Mouse (Mus musculus) midbrain, embryonic 11.5 days (tissue): ENCODE data around the gene Atp11a. TPM values are rescaled to one million over a fixed set of nuclear protein-coding genes. Genes with fewer than 3 reads are reported as not detected.

Experiments used
- ATAC-seq: fragments of 200-750 bp; cut with Nextera tagmentation; 2 replicates; pipeline ENCODE4 v1.8.0; 2017; ENCODE audit warnings: moderate TSS enrichment, moderate library complexity; ENCODE audit not compliant: low FRiP score
- DNase-seq: peaks from one replicate; pipeline ENCODE4 v3.0.0; 2015; ENCODE audit warnings: low spot score; ENCODE audit errors: missing footprints
- H3K27ac ChIP-seq: fragments of 300-500 bp; sonication (generic); 2 replicates; pipeline ENCODE4 v1.5.1; 2014; ENCODE audit warnings: low read depth, low read length
- H3K27me3 ChIP-seq: fragments of 300-500 bp; sonication (generic); 2 replicates; pipeline ENCODE4 v1.6.1; 2014; ENCODE audit warnings: mild to moderate bottlenecking, low read length, moderate library complexity, mixed read lengths; ENCODE audit not compliant: control insufficient read depth, insufficient read depth
- H3K36me3 ChIP-seq: fragments of 300-500 bp; sonication (generic); 2 replicates; pipeline ENCODE4 v1.6.1; 2014; ENCODE audit warnings: mild to moderate bottlenecking, low read length, moderate library complexity, mixed read lengths; ENCODE audit not compliant: control insufficient read depth, insufficient read depth
- H3K4me1 ChIP-seq: fragments of 300-500 bp; sonication (generic); 2 replicates; pipeline ENCODE4 v1.6.1; 2014; ENCODE audit warnings: low read length; ENCODE audit not compliant: control insufficient read depth, insufficient read depth
- H3K4me2 ChIP-seq: fragments of 300-500 bp; sonication (generic); 2 replicates; pipeline ENCODE4 v1.6.1; 2014; ENCODE audit warnings: mild to moderate bottlenecking, moderate library complexity
- H3K4me3 ChIP-seq: fragments of 300-500 bp; sonication (generic); 2 replicates; pipeline ENCODE4 v1.5.1; 2014; ENCODE audit warnings: low read depth, low read length
- H3K9ac ChIP-seq: fragments of 300-500 bp; sonication (generic); 2 replicates; pipeline ENCODE4 v1.6.1; 2014; ENCODE audit warnings: low read length
- H3K9me3 ChIP-seq: fragments of 300-500 bp; sonication (generic); 2 replicates; pipeline ENCODE4 v1.6.1; 2016; ENCODE audit warnings: low read length; ENCODE audit not compliant: control insufficient read depth
- WGBS: fragments of 180-500 bp; shearing (Covaris S2); extraction: QIAGEN DNeasy Blood & Tissue Kit; methylation state at CpG from one replicate; pipeline ENCODE4 v1.1.7; 2014; 5-methylcytosine and 5-hydroxymethylcytosine counted together
- polyA plus RNA-seq: library from polyadenylated mRNA; unstranded; fragments of >200 nt; fragmentation: Nextera tagmentation; extraction: Ambion mirVana; gene quantifications from 2 replicates; pipeline ENCODE4 v1.2.1, GENCODE M21; 2014

Gene Atp11a
- polyA plus RNA-seq, 1 experiment from 2014 or later, result 10.0 TPM

DNA sequence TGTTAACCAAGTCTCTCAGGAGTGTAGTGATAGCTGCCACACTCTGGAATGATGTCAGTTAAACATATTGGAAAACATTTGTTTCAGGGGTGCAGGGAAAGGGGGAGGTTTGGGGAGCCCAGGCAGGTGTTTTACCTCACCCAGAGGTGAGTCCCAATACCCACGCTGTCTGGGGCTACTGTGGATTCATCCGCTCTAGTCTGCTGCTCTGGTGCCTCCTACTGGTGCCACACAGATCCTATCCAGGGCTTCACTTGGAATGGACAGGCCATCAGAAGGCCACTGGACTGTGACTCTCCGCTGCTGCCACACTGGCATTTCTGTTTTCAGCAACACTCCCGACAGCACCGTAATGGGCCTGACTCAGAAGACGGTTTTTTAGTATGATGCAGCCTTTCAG lies 109.0 kb downstream of the Atp11a start:
- Histone ChIP-seq H3K36me3 (0 out of 2 replicates have a peak, but pooled peaks cover 2% of the 10 kb centered on the region), H3K9ac (no peak overlapping the region), H3K4me3 (no peak overlapping the region), H3K27ac (no peak overlapping the region), H3K4me2 (no peak overlapping the region), H3K9me3 (no peaks in the 10 kb centered on the region), H3K27me3 (no peaks in the 10 kb centered on the region), H3K4me1 (peaks cover 4% of the 10 kb centered on the region)
- peak; percentile 75 for DNase-seq
- no peak for ATAC-seq
- 60% methylated on average over 6 of the region's 6 CpGs for WGBS

DNA sequence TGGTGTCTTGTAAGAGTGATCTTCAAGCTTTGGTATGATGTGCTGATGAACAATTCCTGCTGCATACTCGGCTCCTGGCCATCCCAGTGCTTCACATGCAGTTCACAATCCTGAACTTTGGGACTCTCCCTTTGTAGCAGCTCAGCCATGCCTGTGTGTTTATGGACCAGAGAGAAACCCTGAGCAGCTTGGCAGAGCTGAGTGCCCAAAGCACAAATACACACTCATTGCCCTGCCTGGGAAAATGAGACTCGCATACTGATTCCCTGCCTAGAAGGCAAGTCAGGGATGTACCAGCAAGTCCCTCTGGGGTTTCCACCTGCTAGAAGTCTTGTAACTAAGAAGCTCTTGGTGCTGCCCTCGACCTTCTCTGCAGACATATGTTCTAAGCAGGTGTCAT lies 112.8 kb downstream of the Atp11a start:
- peaks cover 29% of the 10 kb centered on the region for H3K4me1 ChIP-seq
- no peak for DNase-seq
- no peak for ATAC-seq
- H3K27ac ChIP-seq, result no peak overlapping the region
- no peak overlapping the region for H3K9ac ChIP-seq
- H3K9me3 ChIP-seq, result no peaks in the 10 kb centered on the region
- no peaks in the 10 kb centered on the region for H3K36me3 ChIP-seq
- WGBS, result 84% methylated on average over 3 of the region's 3 CpGs
- H3K27me3 ChIP-seq, result no peaks in the 10 kb centered on the region
- no peak overlapping the region for H3K4me2 ChIP-seq
- no peak overlapping the region for H3K4me3 ChIP-seq

DNA sequence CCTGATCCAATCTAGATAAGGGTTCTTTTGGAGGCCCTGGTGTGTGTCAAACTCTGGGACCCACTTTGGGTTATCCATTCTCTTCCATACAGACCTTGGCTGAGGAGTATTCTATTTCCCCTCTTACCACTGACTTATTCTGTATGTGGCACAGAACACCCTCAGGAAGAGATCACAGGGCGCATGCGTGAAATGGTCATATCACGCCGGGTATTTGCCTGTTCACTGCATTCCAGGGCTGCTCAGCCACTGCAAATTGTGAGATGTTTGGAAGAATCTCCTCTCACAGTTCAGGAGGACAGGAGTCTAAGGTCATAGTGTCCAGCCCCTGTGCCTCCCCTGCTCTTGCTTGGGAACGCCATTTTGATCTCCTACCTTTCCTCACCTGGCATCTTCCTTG lies 113.8 kb downstream of the Atp11a start:
- H3K9me3 ChIP-seq, result no peaks in the 10 kb centered on the region
- H3K27ac ChIP-seq, result peak overlapping the region; percentile 90; the same call in 1 of the 2 replicates
- ATAC-seq, result no peak
- no peak overlapping the region for H3K4me3 ChIP-seq
- peaks cover 35% of the 10 kb centered on the region for H3K4me1 ChIP-seq
- H3K9ac ChIP-seq, result peak overlapping the region; percentile 60; the same call in 1 of the 2 replicates
- WGBS, result 86% methylated on average over 5 of the region's 5 CpGs
- H3K36me3 ChIP-seq, result no peaks in the 10 kb centered on the region
- H3K4me2 ChIP-seq, result no peak overlapping the region
- no peaks in the 10 kb centered on the region for H3K27me3 ChIP-seq
- no peak for DNase-seq

DNA sequence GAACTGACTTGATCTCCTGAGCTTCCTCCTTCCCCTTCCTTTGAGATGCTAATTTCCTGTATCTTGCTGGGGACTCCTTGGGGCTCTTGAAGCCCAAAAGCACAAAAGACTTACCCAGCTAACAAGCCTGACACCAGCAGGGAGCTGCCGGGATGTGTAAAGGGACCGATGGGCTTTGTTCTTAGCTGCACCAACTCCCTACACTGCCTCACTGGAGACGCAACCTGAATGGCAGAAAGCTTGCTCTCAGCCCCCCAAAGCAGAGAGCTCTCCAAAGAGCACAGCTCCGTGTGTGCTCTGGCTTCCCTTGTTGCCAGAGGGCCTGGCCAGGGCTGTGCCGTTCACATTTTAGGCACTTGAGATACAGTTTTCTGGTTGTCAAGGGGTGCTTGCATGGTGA lies 114.6 kb downstream of the Atp11a start:
- DNase-seq, result peak; percentile 93
- H3K9me3 ChIP-seq, result no peaks in the 10 kb centered on the region
- no peaks in the 10 kb centered on the region for H3K36me3 ChIP-seq
- peak; percentile 65 for ATAC-seq
- H3K9ac ChIP-seq, result peak overlapping the region; percentile 60
- peak overlapping the region; percentile 30 for H3K4me2 ChIP-seq
- peak overlapping the region; percentile 90 for H3K27ac ChIP-seq
- no peak overlapping the region for H3K4me3 ChIP-seq
- no peaks in the 10 kb centered on the region for H3K27me3 ChIP-seq
- WGBS, result 3% methylated on average over 5 of the region's 5 CpGs
- peaks cover 42% of the 10 kb centered on the region for H3K4me1 ChIP-seq

DNA sequence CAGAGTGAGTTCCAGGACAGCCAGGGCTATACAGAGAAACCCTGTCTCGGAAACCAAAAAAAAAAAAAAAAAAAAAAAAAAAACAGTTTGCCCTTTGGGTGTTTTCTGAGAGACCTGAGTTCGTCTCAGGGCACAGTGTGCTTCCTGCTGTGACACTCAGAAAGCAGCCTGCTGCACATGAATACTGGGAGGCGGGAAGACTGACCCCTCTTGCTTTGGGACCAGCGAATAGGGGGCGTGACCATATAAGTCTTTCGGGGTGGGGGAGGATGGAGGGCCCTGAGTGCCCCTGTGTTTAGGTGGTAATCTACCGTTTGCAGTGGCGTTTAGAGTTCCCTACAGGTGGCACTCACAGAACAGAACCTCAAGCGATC lies 116.2 kb downstream of the Atp11a start:
- Histone ChIP-seq H3K27me3 (no peaks in the 10 kb centered on the region), H3K4me1 (peaks cover 42% of the 10 kb centered on the region), H3K4me3 (peak overlapping the region; percentile 56), H3K36me3 (no peaks in the 10 kb centered on the region), H3K9me3 (no peaks in the 10 kb centered on the region), H3K27ac (peak overlapping the region; percentile 35; the same call in 1 of the 2 replicates), H3K9ac (peak overlapping the region; percentile 77), H3K4me2 (peak overlapping the region; percentile 88)
- WGBS, result 6% methylated on average over 8 of the region's 9 CpGs
- DNase-seq, result no peak
- peak; percentile 8 for ATAC-seq

DNA sequence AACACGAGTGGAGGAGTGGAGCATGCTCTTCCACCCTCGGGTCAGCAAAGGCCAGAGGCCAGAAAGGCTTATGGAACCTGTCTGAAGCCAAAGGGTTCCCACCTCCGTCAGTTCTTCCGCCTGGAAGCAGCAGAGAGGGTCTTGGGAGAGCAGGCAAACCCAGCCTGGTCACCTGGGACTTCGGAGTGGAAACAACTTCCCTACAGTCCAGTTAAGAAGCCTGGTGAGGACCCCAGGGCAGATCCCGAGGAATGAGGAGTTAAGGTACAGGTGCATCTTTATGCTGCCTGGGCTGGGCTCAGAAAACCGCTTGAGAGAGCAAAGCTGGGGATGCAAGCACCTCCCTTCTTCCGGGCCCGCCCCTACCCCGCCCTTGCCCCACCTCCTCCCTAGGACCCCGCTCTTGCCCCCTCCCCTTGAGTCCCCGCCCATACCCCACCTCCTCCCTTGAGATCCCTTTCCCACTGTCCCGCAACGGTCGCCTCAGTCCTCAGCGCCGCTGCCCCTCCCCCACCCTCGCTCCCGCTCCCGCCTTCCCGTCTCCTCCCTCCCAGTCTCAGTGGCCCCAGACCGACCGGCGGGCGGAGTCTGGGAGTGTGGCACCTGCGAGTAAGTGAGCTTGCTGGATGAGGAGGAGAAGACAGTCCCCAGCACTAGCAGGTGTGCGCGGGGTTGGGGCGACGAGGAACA lies 116.7 kb downstream of the Atp11a start, which contains the start of gene Mcf2l:
TSS of gene Mcf2l (plus strand) at position 450 of the 690 bp plus-strand sequence.
- H3K4me1 ChIP-seq, result peaks cover 42% of the 10 kb centered on the region
- under 1% methylated on average over 27 of the region's 30 CpGs for WGBS

DNA sequence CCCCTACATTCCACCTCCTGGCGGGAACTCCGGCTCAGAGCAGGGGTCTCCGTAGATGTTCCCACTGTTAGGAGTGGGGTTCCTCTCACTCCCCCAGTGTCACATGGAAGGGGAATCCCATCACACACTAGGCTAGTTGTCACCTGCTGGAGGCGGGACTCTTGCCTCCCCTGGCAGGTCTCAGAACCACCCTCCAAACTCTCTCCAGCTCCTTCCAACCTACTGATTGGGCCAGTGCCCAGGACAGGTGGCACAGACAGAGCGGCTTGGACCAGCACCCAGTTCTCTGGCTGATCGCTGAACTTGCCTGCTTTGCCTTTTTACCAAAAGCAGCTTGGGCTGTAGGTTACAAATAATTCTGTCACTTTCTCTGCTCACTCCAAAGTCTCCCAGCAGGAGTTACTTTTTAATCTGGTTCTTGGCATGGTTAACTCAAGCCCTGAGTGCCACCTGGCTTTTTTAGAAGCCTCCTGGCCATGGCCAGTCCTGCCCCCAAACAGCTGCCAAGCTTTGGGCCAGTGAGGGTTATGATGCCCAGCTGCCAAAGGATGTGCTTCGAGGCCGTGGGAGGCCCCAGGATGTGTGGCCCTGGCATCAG lies 117.5 kb downstream of the Atp11a start:
- 21% methylated on average over 8 of the region's 8 CpGs for WGBS
- Histone ChIP-seq H3K4me3 (peak overlapping the region; percentile 56), H3K27me3 (no peaks in the 10 kb centered on the region), H3K4me1 (peaks cover 42% of the 10 kb centered on the region), H3K9me3 (no peaks in the 10 kb centered on the region), H3K9ac (peak overlapping the region; percentile 77), H3K36me3 (no peaks in the 10 kb centered on the region), H3K27ac (no peak overlapping the region; the same call in 1 of the 2 replicates), H3K4me2 (peak overlapping the region; percentile 88)
- DNase-seq, result peak; percentile 89
- peak; percentile 36 for ATAC-seq

More for the DNA sequence above, 116.7 kb downstream of the Atp11a start, which contains the start of gene Mcf2l:
- Histone ChIP-seq H3K9ac (peak within 1 kb of the TSS; percentile 77), H3K4me2 (peak within 1 kb of the TSS; percentile 88), H3K36me3 (no peaks in the 10 kb centered on the region), H3K27me3 (no peaks in the 10 kb centered on the region), H3K27ac (peak within 1 kb of the TSS; percentile 35), H3K4me3 (peak within 1 kb of the TSS; percentile 56), H3K9me3 (no peaks in the 10 kb centered on the region)
- ATAC-seq, result peak; percentile 78
- DNase-seq, result peak; percentile 98

DNA sequence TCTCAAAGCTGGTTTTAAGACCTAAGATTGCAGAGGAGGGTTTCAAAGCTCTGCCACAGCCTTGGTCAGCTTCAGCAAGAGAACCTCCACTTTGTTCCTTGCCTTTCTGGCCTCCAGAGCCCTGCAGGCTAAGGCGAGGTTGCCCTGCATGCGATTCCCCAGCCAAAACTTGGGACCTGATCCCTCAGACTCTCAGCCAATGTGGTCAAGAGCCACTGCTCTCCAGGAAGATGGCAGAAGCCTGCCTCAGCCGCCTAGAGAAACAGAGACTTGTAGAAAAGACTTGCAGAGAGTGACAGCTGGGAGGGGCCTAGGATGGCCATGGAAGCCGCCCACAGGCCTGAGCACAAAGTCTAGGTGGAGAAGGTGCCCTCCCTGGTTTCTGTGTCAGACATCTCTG lies 118.2 kb downstream of the Atp11a start:
- H3K9ac ChIP-seq, result no peak overlapping the region
- peak overlapping the region; percentile 88; the same call in 1 of the 2 replicates for H3K4me2 ChIP-seq
- ATAC-seq (no peak), DNase-seq (peak; percentile 71)
- H3K4me1 ChIP-seq, result peaks cover 42% of the 10 kb centered on the region
- no peaks in the 10 kb centered on the region for H3K9me3 ChIP-seq
- 0 out of 2 replicates have a peak, but pooled peaks cover under 1% of the 10 kb centered on the region for H3K36me3 ChIP-seq
- no peak overlapping the region for H3K27ac ChIP-seq
- no peak overlapping the region for H3K4me3 ChIP-seq
- 79% methylated on average over 4 of the region's 4 CpGs for WGBS
- H3K27me3 ChIP-seq, result no peaks in the 10 kb centered on the region

DNA sequence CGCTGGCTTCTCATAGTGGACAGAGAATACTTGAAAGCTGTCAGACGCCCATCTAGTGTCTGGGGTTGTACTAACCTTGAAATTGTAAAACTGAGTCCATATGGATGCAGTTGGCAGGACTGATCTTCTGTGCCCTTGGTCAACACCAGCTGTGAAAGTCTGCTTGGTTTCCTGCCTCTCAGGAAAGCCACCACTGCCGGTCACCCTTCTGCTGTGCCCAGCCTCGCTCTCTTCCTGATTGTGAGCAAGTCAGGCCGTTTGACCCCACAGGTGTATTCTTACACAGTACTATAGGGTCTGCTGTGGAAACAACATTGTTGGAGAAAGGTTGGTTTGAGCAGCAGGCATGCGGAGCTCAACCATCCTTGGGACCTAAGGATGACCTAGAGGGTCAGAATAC lies 120.3 kb downstream of the Atp11a start:
- peaks cover 27% of the 10 kb centered on the region for H3K4me1 ChIP-seq
- 85% methylated on average over 6 of the region's 6 CpGs for WGBS
- no peak overlapping the region for H3K27ac ChIP-seq
- H3K4me3 ChIP-seq, result no peak overlapping the region
- H3K9ac ChIP-seq, result no peak overlapping the region
- 0 out of 2 replicates have a peak, but pooled peaks cover 2% of the 10 kb centered on the region for H3K36me3 ChIP-seq
- H3K4me2 ChIP-seq, result no peak overlapping the region
- ATAC-seq (no peak), DNase-seq (peak; percentile 65)
- H3K9me3 ChIP-seq, result no peaks in the 10 kb centered on the region
- H3K27me3 ChIP-seq, result no peaks in the 10 kb centered on the region
